Mouse (Mus musculus): ENCODE measurements at regions not wholly inside any gene's neighbourhood (a gene's known extent, or its start where the extent isn't known, plus 50 kb on each side); places are given as distances from the start of the nearest gene placed in this dataset.

DNA sequence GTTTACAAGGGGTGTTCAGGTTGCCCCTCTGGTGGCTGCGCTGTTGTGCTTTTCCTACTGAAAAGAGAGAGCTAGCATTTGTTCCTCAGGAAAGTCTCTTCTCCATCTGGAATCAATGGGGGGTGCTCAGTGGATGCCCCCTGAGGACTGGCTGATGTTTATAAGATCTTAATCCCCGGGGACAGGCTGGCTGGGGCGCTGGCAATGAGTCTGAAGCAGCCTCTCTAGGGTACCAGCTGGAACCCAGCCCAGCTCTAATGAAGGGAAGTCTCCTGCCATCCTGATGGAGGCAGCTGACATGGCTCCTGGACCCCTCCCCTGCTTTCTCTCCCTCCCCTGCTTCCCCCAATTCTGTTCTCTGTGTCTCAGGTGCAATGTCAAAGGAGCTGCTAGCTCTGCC lies 575.6 kb upstream of the 3110018I06Rik start:
- DNase-seq: peak; percentile 36 to 37

DNA sequence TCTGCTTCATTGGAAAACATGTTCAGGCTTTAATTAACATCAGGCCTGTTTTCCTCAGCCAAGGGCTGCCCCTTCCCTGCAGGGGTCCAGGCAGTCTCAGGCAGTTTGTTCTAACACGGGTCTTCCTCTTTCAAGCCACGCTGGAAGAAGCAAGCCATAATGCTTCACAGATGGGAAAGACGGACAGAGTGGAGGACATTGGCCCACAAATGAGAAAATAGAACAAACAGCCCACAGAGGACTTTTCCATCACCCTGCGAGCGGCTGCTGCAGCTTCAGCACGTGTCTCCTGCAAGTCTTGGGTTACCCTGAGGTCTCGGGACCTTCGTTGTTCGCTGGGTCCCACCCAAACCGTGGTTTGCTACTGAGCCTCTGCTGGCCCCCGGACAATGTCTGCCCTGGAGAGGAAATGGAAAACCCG lies 565.9 kb upstream of the 3110018I06Rik start:
- peak; percentile 53 to 71 for DNase-seq

DNA sequence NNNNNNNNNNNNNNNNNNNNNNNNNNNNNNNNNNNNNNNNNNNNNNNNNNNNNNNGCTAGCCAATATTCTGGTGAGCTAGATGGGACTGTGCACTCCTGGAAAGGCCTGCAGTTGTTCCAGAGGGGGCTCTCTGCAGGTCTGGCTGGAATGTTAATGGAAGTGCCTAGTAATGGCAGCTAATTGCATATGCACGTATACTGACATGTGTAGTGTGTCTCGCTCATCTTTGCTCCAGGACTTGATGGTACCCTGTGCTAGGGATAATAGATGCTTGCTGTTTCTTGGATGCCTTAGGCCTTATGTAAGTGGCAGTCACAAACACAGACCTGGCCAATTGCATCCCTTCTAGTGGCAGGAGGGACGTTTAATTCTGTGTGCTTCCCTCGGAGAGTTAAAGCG lies 560.0 kb upstream of the 3110018I06Rik start:
- DNase-seq: no peak

DNA sequence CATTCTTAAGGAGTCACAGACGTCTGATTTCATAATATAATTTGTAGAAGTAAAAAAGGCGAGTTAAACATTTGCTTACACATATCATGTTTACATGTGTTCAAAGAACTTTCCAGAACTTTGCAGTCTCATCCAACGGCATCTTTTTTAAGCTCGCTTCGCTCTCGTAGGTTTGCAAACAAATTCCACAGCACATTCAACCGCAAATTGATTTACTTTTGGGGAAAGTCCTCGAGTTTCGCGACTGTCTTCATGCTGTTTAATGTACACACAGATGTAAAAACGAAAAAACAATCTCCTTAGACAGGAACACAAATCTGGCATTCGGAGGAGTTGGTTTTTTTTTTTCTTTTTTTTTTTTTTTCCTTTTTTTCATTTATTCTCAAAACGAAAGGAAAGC lies 559.3 kb upstream of the 3110018I06Rik start:
- no peak for DNase-seq

DNA sequence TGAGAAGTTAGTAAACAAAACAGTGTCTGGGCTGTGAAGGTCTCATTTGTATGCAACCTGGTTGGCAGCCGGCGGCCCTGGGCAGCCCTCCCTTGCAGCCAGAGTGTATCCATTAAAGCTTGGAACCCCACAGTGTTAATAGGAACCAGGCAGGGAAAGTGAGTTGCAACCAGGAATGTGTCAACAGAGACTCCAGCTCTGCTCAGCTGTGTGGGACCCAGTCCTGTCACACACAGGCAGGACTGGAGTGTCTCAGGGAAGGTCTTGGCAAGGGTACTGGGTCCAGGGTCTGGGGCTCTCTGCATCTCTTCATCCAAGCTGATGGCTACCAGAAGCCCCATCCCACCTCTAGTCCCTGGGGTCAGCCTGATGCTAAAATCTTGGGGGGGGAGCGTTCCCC lies 556.8 kb upstream of the 3110018I06Rik start:
- DNase-seq: no peak

DNA sequence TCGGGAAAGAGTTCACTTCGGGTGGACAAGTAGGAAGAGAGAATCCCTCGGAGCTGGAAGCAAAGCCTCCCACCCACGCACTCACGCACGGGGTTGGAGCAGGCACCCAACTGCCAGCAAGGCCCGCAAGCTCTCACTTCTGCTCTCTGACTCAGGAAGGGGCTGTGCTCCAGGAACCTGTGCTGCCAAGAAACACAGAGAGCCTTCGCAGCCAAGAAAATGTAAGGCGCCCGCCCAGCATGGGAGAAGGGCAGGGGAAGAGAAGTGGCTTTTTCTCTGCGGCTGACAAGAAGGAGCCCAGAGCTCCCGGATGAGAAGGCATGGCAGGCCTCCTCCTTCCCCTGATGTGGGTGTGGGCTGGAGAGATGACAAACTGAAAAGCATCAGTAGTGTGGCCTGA lies 549.1 kb upstream of the 3110018I06Rik start:
- peak; percentile 40 to 66 for DNase-seq

DNA sequence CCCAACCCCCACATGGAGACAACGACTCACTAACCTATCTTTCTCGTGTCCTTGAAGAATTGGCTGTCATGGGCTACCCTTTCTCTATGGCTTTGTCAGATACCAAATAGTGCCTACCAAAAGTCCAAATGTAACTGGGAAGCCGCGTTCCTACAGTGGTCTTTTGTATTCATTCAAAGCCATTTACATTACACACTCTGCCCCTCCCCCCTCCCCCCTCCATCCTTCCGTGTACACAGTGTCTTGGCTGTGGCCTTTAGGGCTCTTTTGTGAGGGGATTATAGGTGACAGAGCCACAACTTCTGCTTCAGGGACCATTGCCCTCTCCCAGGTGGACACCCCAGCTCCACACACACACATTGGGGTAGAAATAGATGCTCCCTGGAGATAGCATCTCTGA lies 544.6 kb upstream of the 3110018I06Rik start:
- DNase-seq: no peak

DNA sequence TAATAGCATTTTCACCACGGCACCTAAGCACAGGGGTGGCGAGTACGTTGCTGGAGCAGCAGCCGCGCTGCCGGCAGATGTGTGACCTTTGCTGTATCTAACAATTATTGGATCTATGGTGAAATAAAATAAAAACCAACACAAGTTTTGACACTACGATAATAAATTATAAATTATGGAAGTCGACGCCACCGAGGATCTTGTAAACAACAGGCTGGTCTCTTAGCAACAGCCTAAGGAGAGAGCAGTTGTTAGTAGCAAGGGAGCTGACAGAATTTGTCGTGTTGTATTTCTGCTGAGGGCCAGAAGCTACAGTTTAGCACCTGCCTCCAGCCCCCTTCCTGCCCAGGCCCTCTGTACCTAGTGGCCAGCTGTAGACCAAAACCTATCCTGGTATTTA lies 535.8 kb upstream of the 3110018I06Rik start:
- no peak for DNase-seq

DNA sequence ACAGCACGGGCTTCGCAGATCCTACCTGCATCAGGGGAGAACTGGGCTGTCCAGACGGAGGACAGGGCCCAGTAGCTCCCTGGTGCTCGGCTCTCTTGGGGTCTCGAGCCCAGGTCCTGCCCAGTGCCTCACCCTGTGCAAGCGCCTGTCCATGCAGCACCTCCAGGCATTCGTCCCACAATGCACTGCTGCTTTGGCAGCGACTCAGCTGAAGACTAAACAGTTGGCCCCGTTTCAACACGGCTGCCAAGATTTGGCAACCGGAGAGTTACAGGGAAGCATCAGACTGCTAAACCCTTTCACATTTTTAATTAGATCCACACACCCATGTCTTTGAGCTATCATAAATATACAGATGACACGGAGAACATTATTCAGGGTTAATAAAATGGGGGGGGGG lies 532.7 kb upstream of the 3110018I06Rik start:
- peak; percentile 98 for DNase-seq

DNA sequence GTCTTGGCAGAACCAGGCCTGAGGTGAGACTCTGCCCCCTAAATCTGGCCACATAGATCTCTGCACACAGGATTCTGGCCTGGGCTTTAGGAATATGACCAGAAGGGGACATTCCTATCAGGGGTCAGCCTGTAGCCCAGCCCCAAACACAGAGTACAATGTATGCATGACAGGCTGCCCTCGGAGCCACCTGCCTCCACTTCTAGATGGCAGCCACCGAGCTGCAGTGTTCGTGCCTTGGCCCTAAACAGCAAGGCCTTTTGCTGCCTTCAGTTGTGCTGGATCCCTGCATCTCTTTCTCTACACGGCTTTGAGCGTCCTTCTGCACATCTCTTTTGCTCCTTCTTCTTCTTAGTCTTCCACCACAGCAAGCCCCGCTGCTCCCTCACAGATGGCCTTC lies 532.2 kb upstream of the 3110018I06Rik start:
- DNase-seq: peak; percentile 53 to 60

DNA sequence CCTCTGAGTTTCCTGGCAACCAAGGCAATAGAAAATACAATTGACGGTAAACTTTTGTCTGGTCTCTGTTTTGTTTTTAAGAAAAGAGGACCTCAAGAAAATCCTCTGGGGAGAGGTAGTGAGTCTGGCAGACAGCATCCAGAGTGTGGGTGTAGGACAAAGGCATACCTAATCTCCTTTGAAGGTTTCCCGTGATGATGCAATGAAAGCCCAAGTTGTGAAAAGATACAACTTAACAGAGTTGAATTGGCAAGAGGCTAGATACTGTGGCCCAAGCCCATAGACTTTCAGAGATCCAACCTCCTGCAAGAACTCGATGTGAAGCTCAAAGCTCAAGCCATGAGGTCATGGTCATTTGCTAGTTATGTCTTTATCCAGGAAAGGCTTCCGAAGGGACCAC lies 526.4 kb upstream of the 3110018I06Rik start:
- DNase-seq: no peak

DNA sequence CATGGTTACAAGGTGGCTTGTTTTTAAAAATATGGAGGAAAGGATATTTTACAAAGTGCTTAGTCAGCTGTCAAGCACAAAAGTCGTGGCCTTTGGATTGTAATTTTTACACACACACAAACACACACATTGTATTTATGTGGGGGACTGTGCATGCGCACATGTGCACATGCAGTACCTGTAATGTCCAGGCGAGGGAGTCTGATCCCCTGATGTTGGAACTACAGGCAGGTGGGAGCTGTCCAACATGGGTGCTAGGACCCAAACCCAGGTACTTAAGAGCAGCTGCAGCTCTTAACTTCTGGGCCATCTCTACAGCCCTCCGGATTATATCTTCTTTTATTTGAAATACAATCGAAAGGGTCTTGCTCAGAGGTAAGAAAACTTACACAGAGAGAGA lies 524.7 kb upstream of the 3110018I06Rik start:
- peak; percentile 28 to 32 for DNase-seq

DNA sequence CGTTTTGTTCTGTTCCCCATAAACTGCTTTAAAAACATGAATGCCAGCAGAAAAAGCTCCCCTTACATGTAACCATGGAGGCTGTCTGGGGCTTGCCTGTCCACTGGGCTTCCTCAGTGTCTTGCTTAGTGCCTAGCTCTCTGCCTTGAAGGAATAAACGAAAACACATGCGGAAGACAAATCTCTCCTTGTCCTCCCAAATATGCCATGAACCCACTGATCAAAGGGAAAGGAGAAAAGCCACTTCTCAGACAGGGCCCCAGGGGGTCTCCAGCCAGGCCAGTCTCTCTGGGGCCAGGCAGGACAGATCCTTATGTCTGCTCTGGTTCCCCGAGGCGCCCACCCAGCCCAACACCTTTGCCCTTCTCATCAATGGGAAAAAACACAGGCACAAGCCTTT lies 518.6 kb upstream of the 3110018I06Rik start:
- DNase-seq: no peak

DNA sequence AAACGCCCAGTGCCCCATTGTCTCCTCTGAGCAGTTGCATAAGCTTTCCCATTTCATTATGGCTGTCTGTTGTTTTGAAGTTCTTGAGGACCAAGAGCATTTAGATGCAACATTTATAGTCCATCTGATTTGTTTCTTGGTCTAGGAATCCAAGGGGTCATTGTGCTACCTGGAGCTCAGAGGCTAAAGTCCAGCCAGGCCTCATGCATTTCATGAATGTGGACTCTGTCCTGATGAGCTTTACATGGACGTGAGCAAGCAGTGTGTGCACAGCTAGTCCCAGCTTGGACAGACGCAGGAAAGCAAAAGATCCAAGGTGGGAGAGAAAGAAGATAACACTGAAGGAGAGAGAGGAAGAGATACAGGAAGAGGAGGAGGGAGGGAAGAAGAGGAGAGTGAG lies 496.0 kb upstream of the 3110018I06Rik start:
- DNase-seq: no peak

DNA sequence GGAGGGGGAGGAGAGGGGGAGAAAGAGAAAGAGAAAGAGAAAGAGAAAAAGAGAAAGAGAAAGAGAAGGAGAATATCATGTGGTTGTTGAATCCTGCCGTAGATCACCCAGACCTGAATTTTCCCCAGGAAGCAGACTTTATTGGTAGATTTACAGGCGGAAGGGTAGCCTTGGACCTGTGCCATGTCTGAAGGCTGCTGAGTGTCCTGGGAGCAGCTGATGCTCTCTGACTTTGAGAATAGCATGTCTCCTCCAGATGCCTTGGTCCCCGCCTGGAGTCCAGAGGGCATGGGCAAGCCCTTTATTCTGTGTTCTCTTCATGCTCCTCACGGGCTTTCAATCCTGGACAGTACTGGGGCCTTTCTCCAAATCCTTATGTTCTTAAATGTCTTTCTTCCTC lies 495.4 kb upstream of the 3110018I06Rik start:
- DNase-seq: peak; percentile 22 to 41

DNA sequence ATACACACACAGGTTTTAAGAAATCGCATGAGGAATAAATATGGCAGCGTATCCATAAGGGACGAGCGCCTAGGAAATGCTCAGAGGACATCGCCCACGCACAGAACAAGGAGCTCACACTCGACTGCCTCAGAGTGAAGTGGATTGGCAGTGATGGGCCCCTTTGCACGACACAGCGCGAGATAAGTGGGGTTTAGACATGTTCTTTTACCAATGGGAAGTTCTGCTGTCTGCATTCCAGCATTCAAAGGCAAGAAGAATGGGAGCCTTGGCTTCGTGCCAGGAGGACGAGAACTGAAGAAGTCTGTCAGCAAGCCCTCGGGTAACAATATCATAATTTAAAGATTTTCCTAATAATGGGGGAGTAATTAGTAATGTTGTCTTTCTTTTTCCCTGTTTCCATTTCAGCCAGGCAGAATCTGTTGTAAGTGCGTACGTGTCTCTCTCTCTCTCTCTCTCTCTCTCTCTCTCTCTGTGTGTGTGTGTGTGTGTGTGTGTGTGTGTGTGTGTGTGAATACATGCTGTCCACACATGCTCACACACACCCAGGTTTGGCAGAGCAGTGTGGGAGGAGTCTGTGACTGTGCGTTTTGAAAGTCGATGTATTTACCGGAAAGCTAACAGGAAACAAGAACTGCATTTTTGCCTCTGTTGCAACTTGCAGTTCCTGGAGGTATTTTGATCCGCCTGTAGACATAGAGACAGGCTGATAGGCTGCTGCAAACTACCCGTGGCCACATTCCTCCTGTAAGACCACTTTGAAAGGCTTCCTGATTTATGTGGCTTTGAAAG lies 477.2 kb upstream of the 3110018I06Rik start:
- DNase-seq: peak; percentile 58 to 64

DNA sequence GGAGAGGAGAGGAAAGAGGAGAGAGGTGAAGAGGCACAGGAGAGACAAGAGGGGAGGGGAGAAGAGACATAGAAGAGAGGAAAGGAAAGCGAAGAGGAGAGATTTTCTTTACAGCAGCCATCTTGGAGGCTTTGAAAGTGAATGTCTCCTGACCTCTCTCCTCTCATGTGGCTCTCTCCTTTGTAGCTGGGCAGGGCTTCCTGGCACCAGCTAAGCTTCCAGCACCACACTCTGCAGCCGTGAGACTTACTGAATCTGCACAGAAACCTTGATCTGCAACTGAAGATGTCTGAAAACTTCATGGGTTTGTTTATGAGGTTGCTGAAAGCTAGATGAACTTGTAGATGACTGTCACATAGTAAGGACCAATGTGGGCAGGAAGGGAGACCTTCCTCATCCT lies 471.6 kb upstream of the 3110018I06Rik start:
- DNase-seq: no peak

DNA sequence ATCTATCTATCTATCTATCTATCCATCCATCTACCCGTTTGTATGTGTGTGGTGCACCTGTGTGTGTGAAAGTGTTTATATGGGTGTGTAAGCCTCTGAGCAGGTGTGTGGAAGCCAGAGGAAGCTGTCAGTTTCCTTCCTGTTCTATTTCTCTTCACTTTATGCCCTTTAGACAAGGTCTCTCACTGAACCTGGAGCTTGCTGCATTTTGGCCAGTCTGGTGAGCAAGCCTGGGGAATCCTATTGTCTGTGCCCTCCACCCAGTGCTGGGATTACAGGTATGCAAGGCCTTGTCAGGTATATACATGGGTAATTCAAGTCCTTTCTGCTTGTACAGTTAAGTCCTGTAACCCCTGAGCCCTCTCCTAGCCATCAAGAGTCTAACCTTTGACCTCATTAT lies 466.6 kb upstream of the 3110018I06Rik start:
- no peak for DNase-seq

DNA sequence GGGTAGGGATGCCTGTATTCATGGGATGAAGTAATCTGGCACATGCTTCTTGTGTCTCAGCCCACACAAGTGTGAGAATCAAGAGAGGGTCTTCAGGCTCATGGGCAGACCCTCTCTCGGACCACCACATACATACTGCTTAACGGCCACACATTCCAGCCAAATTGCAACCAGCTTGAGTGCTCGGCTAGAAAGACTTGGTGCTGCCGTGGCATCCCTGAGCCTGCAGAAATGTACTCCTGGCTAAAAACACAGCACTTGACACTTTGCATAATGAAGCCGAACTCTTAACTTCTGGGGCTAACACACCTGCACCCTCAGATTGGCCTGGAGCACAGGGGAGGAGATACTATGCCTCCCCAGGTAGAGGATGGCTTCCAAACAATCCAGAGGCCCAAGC lies 461.6 kb upstream of the 3110018I06Rik start:
- DNase-seq: no peak

DNA sequence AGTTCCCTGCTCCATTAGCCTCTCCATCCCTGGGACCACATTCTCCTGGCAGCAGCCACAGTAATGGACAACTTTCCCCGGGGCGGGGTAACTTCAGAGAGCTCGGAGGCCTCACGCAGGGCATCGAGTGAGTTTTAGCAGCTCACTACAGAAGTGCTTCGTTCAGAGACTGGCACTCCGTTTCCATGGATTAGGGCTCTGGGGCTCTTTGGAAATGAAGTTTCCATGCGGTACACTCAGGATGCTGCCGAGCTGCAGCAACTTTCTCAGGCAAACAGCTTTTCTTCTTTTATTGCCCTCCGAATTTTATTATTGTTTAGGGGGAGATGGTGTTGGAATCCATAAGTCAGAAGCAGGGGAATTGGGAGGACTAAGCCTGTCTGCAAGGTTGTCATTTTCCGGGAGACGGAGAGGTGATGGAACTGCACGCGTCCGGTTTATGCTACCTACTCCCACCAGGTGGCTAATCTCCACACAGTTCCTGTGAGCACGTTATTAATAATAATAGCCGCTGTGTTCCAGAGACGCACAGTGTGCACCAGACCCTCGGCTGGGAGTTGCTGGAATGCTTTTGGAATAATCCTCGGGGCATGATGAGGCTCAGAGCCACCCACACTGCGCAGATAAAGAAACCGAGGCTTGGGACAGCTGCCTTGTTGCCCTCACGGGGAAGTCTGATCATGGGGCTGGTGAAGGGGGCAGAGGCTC lies 460.4 kb upstream of the 3110018I06Rik start:
- peak in 1 of 2 experiments; percentile 10 for DNase-seq

DNA sequence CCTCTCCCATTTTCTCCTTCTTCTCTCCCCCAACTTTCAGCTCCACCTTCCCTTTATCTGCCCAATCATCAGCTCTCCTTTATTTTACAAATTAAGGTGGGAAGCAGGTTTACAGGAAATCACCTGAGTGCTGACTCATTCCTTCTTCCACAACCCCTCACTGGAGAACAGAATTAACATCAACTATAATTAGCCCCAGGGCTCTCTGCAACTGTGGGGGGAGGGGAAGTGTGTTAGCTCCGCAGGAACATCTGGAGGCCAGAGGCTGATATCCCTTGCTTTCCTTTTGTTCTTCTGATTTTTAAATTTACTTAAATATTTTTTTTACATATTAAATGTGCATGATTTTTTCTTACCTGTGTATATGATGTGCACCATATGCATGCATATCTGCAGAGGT lies 459.4 kb upstream of the 3110018I06Rik start:
- DNase-seq: no peak

DNA sequence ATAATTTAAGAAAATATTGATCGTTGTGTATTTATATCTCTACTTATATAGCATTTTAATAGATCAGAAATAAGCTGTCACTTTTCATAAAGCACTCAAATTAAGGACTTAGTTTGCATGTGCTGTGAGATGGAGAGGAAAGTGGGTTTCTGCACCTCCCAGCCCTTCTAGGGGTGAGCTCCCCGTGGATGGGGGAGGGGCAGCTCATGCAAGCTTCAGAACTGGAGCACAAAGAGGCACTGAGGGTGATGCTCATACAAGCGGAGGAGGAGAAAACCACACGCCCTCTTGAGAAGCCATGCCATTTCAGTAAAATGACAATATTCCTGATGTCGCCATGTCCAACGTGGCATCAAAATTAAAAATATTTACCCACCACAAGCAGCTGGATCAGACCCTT lies 452.1 kb upstream of the 3110018I06Rik start:
- no peak for DNase-seq

DNA sequence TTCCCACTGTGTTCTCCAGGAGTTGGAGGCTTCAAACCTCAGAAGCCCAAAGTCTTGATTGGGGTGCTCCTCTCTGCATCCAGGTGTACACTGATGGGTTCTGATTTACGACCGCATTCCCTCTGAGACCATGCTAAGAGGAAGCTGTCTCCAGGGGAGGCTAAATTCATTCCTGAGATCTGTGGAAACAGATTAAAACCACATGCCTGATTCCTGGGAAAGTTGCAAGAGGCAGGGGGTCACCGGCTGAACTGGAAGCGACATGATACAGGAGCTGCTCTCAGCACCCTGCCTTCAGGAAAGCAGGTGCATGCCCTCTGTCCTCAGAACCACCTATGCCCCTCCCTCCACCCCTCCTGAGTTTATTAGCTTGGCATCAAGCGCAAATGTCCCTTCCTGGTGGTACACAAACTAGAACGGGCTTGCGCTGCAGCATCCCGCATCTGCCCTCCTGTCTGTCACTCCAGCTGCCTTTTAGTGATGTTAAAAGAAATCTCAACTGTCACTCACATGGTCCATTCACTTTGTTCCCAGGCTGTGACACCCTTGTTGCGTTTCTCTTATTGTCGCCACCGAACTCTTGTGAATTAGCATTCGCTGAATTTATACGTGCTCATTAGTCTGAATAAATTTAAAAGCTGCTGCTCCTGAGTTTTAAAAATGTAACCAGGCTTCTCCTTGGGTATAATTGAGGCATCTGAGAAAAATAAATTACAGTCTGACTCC lies 446.3 kb upstream of the 3110018I06Rik start:
- no peak for DNase-seq

DNA sequence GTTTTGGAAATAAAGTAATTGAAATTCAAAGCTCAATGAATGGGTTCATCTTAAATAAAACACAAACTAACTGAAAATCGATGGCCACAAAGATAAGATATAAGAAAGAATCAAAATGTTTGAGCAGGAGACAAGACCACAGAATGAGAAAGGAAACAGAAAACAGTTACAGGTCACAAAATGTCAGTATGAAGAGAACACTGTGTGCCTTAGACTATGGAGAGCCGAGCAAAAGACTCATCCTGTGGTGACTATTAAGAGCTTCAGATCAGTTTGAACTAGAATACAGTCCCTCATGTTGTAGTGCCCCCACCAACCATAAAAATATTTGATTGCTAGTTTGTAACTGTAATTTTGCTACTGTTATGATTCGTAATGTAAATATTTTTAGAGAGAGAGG lies 441.9 kb upstream of the 3110018I06Rik start:
- DNase-seq: no peak

Measured in cerebellum, postnatal 10 days (tissue).